Mouse (Mus musculus): ENCODE data around the gene Pofut1. TPM values are rescaled to one million over a fixed set of nuclear protein-coding genes. Genes with fewer than 3 reads are reported as not detected.

The Pofut1 gene
- polyA plus RNA-seq, 1 experiment from 2014 or later = 6.3 TPM

- no peak for ATAC-seq (ENCODE audit: low FRiP score)
Measured at GRCm38 (mm10) chr2:153318408-153318807, 77.1 kb downstream of the Pofut1 start.

GRCm38 (mm10) chr2:153319036-153319643 lies 77.8 kb downstream of the Pofut1 start:
- H3K9ac ChIP-seq = no peak overlapping the region
- no peak overlapping the region for H3K27ac ChIP-seq
- peaks cover 69% of the 10 kb centered on the region for H3K36me3 ChIP-seq (replicated peaks; ENCODE audit: control insufficient read depth, insufficient read depth)
- no peak overlapping the region for H3K4me2 ChIP-seq (replicated peaks)
- 83% methylated on average over 8 of the region's 8 CpGs for WGBS
- H3K4me1 ChIP-seq (replicated peaks; ENCODE audit: control insufficient read depth, insufficient read depth, low read length) = no peaks in the 10 kb centered on the region
- H3K9me3 ChIP-seq (ENCODE audit: control insufficient read depth, low read length) = no peaks in the 10 kb centered on the region
- DNase-seq (ENCODE audit: low spot score) = no peak
- H3K4me3 ChIP-seq (replicated peaks; ENCODE audit: low read length) = no peak overlapping the region
- no peak for ATAC-seq (ENCODE audit: low FRiP score)
- no peaks in the 10 kb centered on the region for H3K27me3 ChIP-seq (ENCODE audit: control insufficient read depth, insufficient read depth, low read length)

More at GRCm38 (mm10) chr2:153318408-153318807, 77.1 kb downstream of the Pofut1 start:
- Histone ChIP-seq H3K36me3 (replicated peaks; ENCODE audit: control insufficient read depth, insufficient read depth) (peaks cover 61% of the 10 kb centered on the region), H3K9ac (no peak overlapping the region), H3K4me1 (replicated peaks; ENCODE audit: control insufficient read depth, insufficient read depth, low read length) (no peaks in the 10 kb centered on the region), H3K4me3 (replicated peaks; ENCODE audit: low read length) (no peak overlapping the region), H3K27ac (no peak overlapping the region), H3K4me2 (replicated peaks) (no peak overlapping the region), H3K9me3 (ENCODE audit: control insufficient read depth, low read length) (no peaks in the 10 kb centered on the region), H3K27me3 (ENCODE audit: control insufficient read depth, insufficient read depth, low read length) (no peaks in the 10 kb centered on the region)
- WGBS = 92% methylated on average over 4 of the region's 4 CpGs
- DNase-seq (ENCODE audit: low spot score) = no peak

Other genes with a start within 250 kb of the Pofut1 start
- 137 and 149 TPM in 2 replicates for gene Pdrg1, start 226.1 kb upstream of the Pofut1 start, polyA plus RNA-seq (2014; fragmentation: Nextera tagmentation; extraction: Ambion mirVana)
- 0.84 and 1.8 TPM in 2 replicates for gene Xkr7, start 209.7 kb upstream of the Pofut1 start, polyA plus RNA-seq (2014; fragmentation: Nextera tagmentation; extraction: Ambion mirVana)
- gene Ccm2l, start 175.6 kb upstream of the Pofut1 start, polyA plus RNA-seq (2014; fragmentation: Nextera tagmentation; extraction: Ambion mirVana) = 1.7 and 2.4 TPM in 2 replicates
- gene Hck, start 133.1 kb upstream of the Pofut1 start, polyA plus RNA-seq (2014; fragmentation: Nextera tagmentation; extraction: Ambion mirVana) = 2.2 and 3.2 TPM in 2 replicates
- 84.0 and 84.3 TPM in 2 replicates for gene Tm9sf4, start 80.2 kb upstream of the Pofut1 start, polyA plus RNA-seq (2014; fragmentation: Nextera tagmentation; extraction: Ambion mirVana)
- 31.7 and 34.1 TPM in 2 replicates for gene Tspyl3, start 16.1 kb upstream of the Pofut1 start, polyA plus RNA-seq (2014; fragmentation: Nextera tagmentation; extraction: Ambion mirVana)
- 6.4 and 8.7 TPM in 2 replicates for gene Plagl2, start 107 bp upstream of the Pofut1 start, polyA plus RNA-seq (2014; fragmentation: Nextera tagmentation; extraction: Ambion mirVana)
- 17.3 and 21.2 TPM in 2 replicates for gene Kif3b, start 49.9 kb downstream of the Pofut1 start, polyA plus RNA-seq (2014; fragmentation: Nextera tagmentation; extraction: Ambion mirVana)
- 14.2 and 15.2 TPM in 2 replicates for gene Asxl1, start 104.3 kb downstream of the Pofut1 start, polyA plus RNA-seq (2014; fragmentation: Nextera tagmentation; extraction: Ambion mirVana)